20 mouse cellular contexts compared by ENCODE assay signal in genomic region chr6:38027771-38028170, GRCm38 (mm10). TPM values are rescaled to one million over a fixed set of nuclear protein-coding genes. Genes with fewer than 3 reads are reported as not detected.
"Had no signal": no experiment of that assay in that cellular context is flagged by ENCODE, and none has a peak within 500 bp of the region (broad histone marks: within the 10 kb centered on the region; RNA-seq: fewer than 3 reads in every experiment).

No protein-coding gene starts in this region.

- H3K27ac ChIP-seq: kidney, postnatal 0 days; limb, embryonic 12.5 days; liver, embryonic 13.5 days; midbrain, embryonic 12.5 days; neural tube, embryonic 15.5 days; stomach, embryonic 15.5 days had no signal

- DNase-seq: kidney, adult 11 months; kidney, adult 9 months; kidney, postnatal 36 days; layer of hippocampus, adult 9-11 months; layer of hippocampus, postnatal 36 days; liver; liver, embryonic 13.5 days; liver, postnatal 0 days; right cerebral cortex, postnatal 4 days; spleen, adult 18-20 months; thymus, adult 2 months; thymus, postnatal 25 days had no signal

- H3K9me3 ChIP-seq: limb, embryonic 12.5 days; liver, embryonic 13.5 days; midbrain, embryonic 12.5 days; neural tube, embryonic 15.5 days; stomach, embryonic 15.5 days had no signal

- H3K36me3 ChIP-seq: limb, embryonic 12.5 days; liver, embryonic 13.5 days; midbrain, embryonic 12.5 days; neural tube, embryonic 15.5 days; stomach, embryonic 15.5 days had no signal

- H3K4me1 ChIP-seq: liver, embryonic 13.5 days had no signal

- H3K4me2 ChIP-seq: limb, embryonic 12.5 days; liver, embryonic 13.5 days; midbrain, embryonic 12.5 days; neural tube, embryonic 15.5 days; stomach, embryonic 15.5 days had no signal

- ATAC-seq: liver, postnatal 0 days had no signal

- H3K4me3 ChIP-seq: limb, embryonic 12.5 days; liver, embryonic 13.5 days; midbrain, embryonic 12.5 days; myocyte; neural tube, embryonic 15.5 days; stomach, embryonic 15.5 days had no signal

- H3K27me3 ChIP-seq: limb, embryonic 12.5 days; liver, embryonic 13.5 days; midbrain, embryonic 12.5 days; neural tube, embryonic 15.5 days; stomach, embryonic 15.5 days had no signal

- H3K9ac ChIP-seq: limb, embryonic 12.5 days; liver, embryonic 13.5 days; liver, postnatal 0 days; midbrain, embryonic 12.5 days; neural tube, embryonic 15.5 days; stomach, embryonic 15.5 days had no signal

RNA-seq across cellular contexts. Expression of gene Svopl, which starts 19.0 kb away (rescaled TPM):
- total RNA-seq: left cerebral cortex, postnatal 36 days; megakaryocyte-erythroid progenitor cell, adult 5-6 weeks had no signal
- polyA plus RNA-seq: liver, embryonic 13.5 days; myocyte had no signal
